Mouse (Mus musculus) cerebral cortex, adult 2 months (tissue): ENCODE results near the gene Skap2.

Source experiments
- WGBS: fragments of 180-500 bp; shearing (Covaris S2); methylation state at CpG from one replicate; pipeline ENCODE4 v1.1.7; 2018; 5-methylcytosine and 5-hydroxymethylcytosine counted together

Gene Skap2

GRCm38 (mm10) chr6:52005963-52006648 is 6.2 kb downstream of the Skap2 start:
- 12% methylated on average over 19 of the region's 19 CpGs for WGBS

GRCm38 (mm10) chr6:52005616-52005962 is 6.8 kb downstream of the Skap2 start:
- WGBS = 17% methylated on average over 8 of the region's 8 CpGs

GRCm38 (mm10) chr6:52004995-52005394 is 7.4 kb downstream of the Skap2 start:
- 39% methylated on average over 3 of the region's 3 CpGs for WGBS

GRCm38 (mm10) chr6:52002676-52003075 is 9.7 kb downstream of the Skap2 start:
- WGBS = 39% methylated on average over 8 of the region's 8 CpGs

GRCm38 (mm10) chr6:51999157-51999478 is 13.2 kb downstream of the Skap2 start:
- 56% methylated on average over 4 of the region's 4 CpGs for WGBS

- 43% methylated on average over 7 of the region's 7 CpGs for WGBS
These were observed 13.8 kb downstream of the Skap2 start for GRCm38 (mm10) chr6:51998409-51999156.

- WGBS = 56% methylated on average over 2 of the region's 2 CpGs
These were observed 24.4 kb downstream of the Skap2 start for GRCm38 (mm10) chr6:51987999-51988398.

- WGBS = 71% methylated on average over 3 of the region's 3 CpGs
These were observed 34.7 kb downstream of the Skap2 start for GRCm38 (mm10) chr6:51977638-51978037.

- 78% methylated on average over 4 of the region's 4 CpGs for WGBS
These were observed 36.6 kb downstream of the Skap2 start for GRCm38 (mm10) chr6:51975751-51976150.

- WGBS = 71% methylated on average over 4 of the region's 4 CpGs
These were observed 53.4 kb downstream of the Skap2 start for GRCm38 (mm10) chr6:51958992-51959391.

- WGBS = 82% methylated on average over 4 of the region's 4 CpGs
These were observed 56.1 kb downstream of the Skap2 start for GRCm38 (mm10) chr6:51956048-51956792.

- WGBS = 86% methylated on average over 2 of the region's 2 CpGs
These were observed 67.4 kb downstream of the Skap2 start for GRCm38 (mm10) chr6:51944916-51945315.

- WGBS = 60% methylated on average over 4 of the region's 4 CpGs
These were observed 78.4 kb downstream of the Skap2 start for GRCm38 (mm10) chr6:51933998-51934397.

GRCm38 (mm10) chr6:51933034-51933611 is 79.2 kb downstream of the Skap2 start:
- WGBS = 64% methylated on average over 3 of the region's 3 CpGs

GRCm38 (mm10) chr6:51927101-51927500 is 85.2 kb downstream of the Skap2 start:
- WGBS = 75% methylated on average over 3 of the region's 3 CpGs

GRCm38 (mm10) chr6:51921831-51922230 is 90.5 kb downstream of the Skap2 start:
- WGBS = 91% methylated on average over 4 of the region's 4 CpGs

GRCm38 (mm10) chr6:51905659-51906058 is 106.7 kb downstream of the Skap2 start:
- 62% methylated on average over 4 of the region's 4 CpGs for WGBS

GRCm38 (mm10) chr6:51901544-51901943 is 110.8 kb downstream of the Skap2 start:
- 86% methylated on average over 1 of the region's 1 CpGs for WGBS

GRCm38 (mm10) chr6:51898318-51898994 is 113.9 kb downstream of the Skap2 start:
- WGBS = 87% methylated on average over 8 of the region's 8 CpGs

GRCm38 (mm10) chr6:51895753-51896152 is 116.6 kb downstream of the Skap2 start:
- 92% methylated on average over 3 of the region's 3 CpGs for WGBS

- 70% methylated on average over 3 of the region's 3 CpGs for WGBS
These were observed 117.6 kb downstream of the Skap2 start for GRCm38 (mm10) chr6:51894717-51895116.

GRCm38 (mm10) chr6:51890356-51890755 is 122.0 kb downstream of the Skap2 start:
- 89% methylated on average over 5 of the region's 5 CpGs for WGBS
